Mouse (Mus musculus): ENCODE results near the gene Klk6. TPM values are rescaled to one million over a fixed set of nuclear protein-coding genes. Genes with fewer than 3 reads are reported as not detected.

Klk6 gene
- polyA plus RNA-seq, 1 experiment = 7.7 TPM

Other genes with a start within 250 kb of the Klk6 start
- gene Zfp719, start 244.9 kb upstream of the Klk6 start, polyA plus RNA-seq (2012; rRNA removed) = 8.3 and 9.3 TPM in 2 replicates
- 0.11 and 0.16 TPM in 2 replicates for gene Zfp819, start 217.3 kb upstream of the Klk6 start, polyA plus RNA-seq (2012; rRNA removed)
- not detected in 2 replicates for gene Ceacam18, start 189.8 kb upstream of the Klk6 start, polyA plus RNA-seq (2012; rRNA removed)
- gene Siglece, start 164.3 kb upstream of the Klk6 start, polyA plus RNA-seq (2012; rRNA removed) = 0.84 and 1.2 TPM in 2 replicates
- gene Ctu1, start 152.5 kb upstream of the Klk6 start, polyA plus RNA-seq (2012; rRNA removed) = 9.2 and 9.4 TPM in 2 replicates
- 0.08 TPM in 1 of 2 replicates, not detected in the other for gene Klk14, start 134.1 kb upstream of the Klk6 start, polyA plus RNA-seq (2012; rRNA removed)
- 0.36 TPM in 1 of 2 replicates, not detected in the other for gene Klk13, start 111.9 kb upstream of the Klk6 start, polyA plus RNA-seq (2012; rRNA removed)
- not detected in 2 replicates for gene Klk12, start 55.6 kb upstream of the Klk6 start, polyA plus RNA-seq (2012; rRNA removed)
- 0.08 TPM in 1 of 2 replicates, not detected in the other for gene Klk11, start 49.9 kb upstream of the Klk6 start, polyA plus RNA-seq (2012; rRNA removed)
- 0.17 and 0.18 TPM in 2 replicates for gene Klk10, start 43.5 kb upstream of the Klk6 start, polyA plus RNA-seq (2012; rRNA removed)
- gene Klk9, start 32.6 kb upstream of the Klk6 start, polyA plus RNA-seq (2012; rRNA removed) = not detected in 2 replicates
- 3.8 TPM in 2 replicates for gene Klk8, start 26.9 kb upstream of the Klk6 start, polyA plus RNA-seq (2012; rRNA removed)
- gene Klk7, start 13.2 kb upstream of the Klk6 start, polyA plus RNA-seq (2012; rRNA removed) = not detected in 2 replicates
- gene Klk5, start 17.5 kb downstream of the Klk6 start, polyA plus RNA-seq (2012; rRNA removed) = not detected in 2 replicates
- not detected in 2 replicates for gene Klk4, start 56.7 kb downstream of the Klk6 start, polyA plus RNA-seq (2012; rRNA removed)
- gene Klk15, start 109.2 kb downstream of the Klk6 start, polyA plus RNA-seq (2012; rRNA removed) = not detected in 2 replicates
- not detected in 2 replicates for gene Klk1b8, start 126.2 kb downstream of the Klk6 start, polyA plus RNA-seq (2012; rRNA removed)
- not detected in 2 replicates for gene Klk1b1, start 142.3 kb downstream of the Klk6 start, polyA plus RNA-seq (2012; rRNA removed)
- not detected in 2 replicates for gene Klk1b9, start 151.6 kb downstream of the Klk6 start, polyA plus RNA-seq (2012; rRNA removed)
- gene Klk1b11, start 171.4 kb downstream of the Klk6 start, polyA plus RNA-seq (2012; rRNA removed) = not detected in 2 replicates
- not detected in 2 replicates for gene Klk1b26, start 187.7 kb downstream of the Klk6 start, polyA plus RNA-seq (2012; rRNA removed)
- 0.18 TPM in 1 of 2 replicates, not detected in the other for gene Klk1b27, start 227.8 kb downstream of the Klk6 start, polyA plus RNA-seq (2012; rRNA removed)

All from frontal cortex, adult 2 months (tissue).